Mouse (Mus musculus) myocyte (in vitro differentiated cells): ENCODE measurements at regions not wholly inside any gene's neighbourhood (a gene's known extent, or its start where the extent isn't known, plus 50 kb on each side); places are given as distances from the start of the nearest gene placed in this dataset.

Source experiments
- CEBPB ChIP-seq: IDR thresholded peaks from 2 replicates; pipeline ENCODE4 v1.6.1; 2011; ENCODE audit warnings: mild to moderate bottlenecking, moderate library complexity; ENCODE audit not compliant: poor library complexity, insufficient read depth, severe bottlenecking
- E2F4 ChIP-seq: IDR thresholded peaks from one replicate; pipeline ENCODE4 v1.6.1; 2011; ENCODE audit warnings: mild to moderate bottlenecking, control low read depth, moderate library complexity; ENCODE audit not compliant: insufficient read depth
- MYOD1 ChIP-seq, 3 experiments: IDR thresholded peaks; one replicate each; pipeline ENCODE4 v1.6.1; 2011; ENCODE audit warnings: control low read depth in 2 of 3, low read depth in 2 of 3, mild to moderate bottlenecking in 2 of 3, moderate library complexity in 1 of 3; ENCODE audit not compliant: insufficient read length in 2 of 3, control insufficient read depth in 1 of 3
- POLR2A ChIP-seq: IDR thresholded peaks from one replicate; pipeline ENCODE4 v1.6.1; 2011; ENCODE audit warnings: low read depth, mild to moderate bottlenecking, control low read depth, moderate library complexity; ENCODE audit not compliant: insufficient read length
- POLR2AphosphoS2 ChIP-seq: IDR thresholded peaks from one replicate; pipeline ENCODE4 v1.6.1; 2011; ENCODE audit warnings: low read depth, control low read depth; ENCODE audit not compliant: insufficient read length
- REST ChIP-seq: IDR thresholded peaks from one replicate; pipeline ENCODE4 v1.6.1; 2011; ENCODE audit warnings: mild to moderate bottlenecking, control low read depth, moderate library complexity; ENCODE audit not compliant: insufficient read depth, insufficient read length

- TF ChIP-seq MYOD1 (IDR thresholded peaks at IDR 0.05; ENCODE audit: control insufficient read depth in 1 of 3, insufficient read length in 2 of 3, low read depth in 2 of 3) (no peak), REST (no peak), POLR2A (no peak), E2F4 (no peak), CEBPB (no peak), POLR2AphosphoS2 (no peak)
Observed at GRCm38 (mm10) chr6:35853993-35854392, 314.3 kb upstream of the Mtpn start.
